Mouse (Mus musculus) cerebellum, adult 2 months (tissue): Measurements from ENCODE around the gene Pacrg.

Experiments used
- CTCF ChIP-seq: fragments of 200-500 bp; IDR thresholded peaks from 2 replicates; pipeline ENCODE4 v1.5.1; 2011; ENCODE audit warnings: low read depth, mild to moderate bottlenecking, control low read depth, low read length, moderate library complexity, borderline replicate concordance; ENCODE audit not compliant: insufficient read depth
- POLR2A ChIP-seq: fragments of 200-500 bp; IDR thresholded peaks from 2 replicates; pipeline ENCODE4 v1.6.1; 2011; ENCODE audit warnings: low read length, control low read depth, borderline replicate concordance; ENCODE audit not compliant: insufficient read depth

DNA sequence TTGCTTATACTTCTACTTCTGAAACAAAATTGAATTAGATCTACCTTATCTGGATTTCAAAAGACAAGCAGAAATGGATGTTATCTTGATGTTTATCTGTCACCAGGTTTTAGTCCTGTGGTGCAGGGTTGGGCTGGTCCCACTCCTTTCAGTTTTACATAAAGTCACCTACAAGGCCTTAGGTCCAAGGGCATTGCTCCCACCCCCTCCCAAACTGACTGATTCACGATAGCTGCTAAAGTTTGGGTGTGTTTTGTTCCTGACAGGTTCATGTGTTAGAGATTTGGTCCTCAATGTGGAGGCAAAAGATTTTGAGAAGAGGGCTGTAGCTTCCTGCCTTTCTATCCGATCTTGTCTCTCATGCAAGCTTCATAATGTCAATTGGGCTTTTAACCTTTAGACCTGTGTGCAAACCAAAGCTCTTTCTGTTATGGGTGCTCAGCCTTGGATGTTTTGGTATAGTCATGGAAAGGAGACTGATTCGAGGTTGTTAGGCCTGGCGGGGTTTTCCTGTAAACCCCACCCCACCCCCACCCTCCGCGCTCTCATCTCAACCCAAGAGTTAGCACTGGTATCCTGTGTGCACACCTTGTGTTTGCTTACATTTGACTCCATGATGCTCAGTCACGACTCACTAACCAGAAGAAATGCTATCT lies 407.5 kb downstream of the Pacrg start:
- TF ChIP-seq CTCF (no peak), POLR2A (no peak)
